Mouse (Mus musculus): Measurements from ENCODE around the gene Grb10.

DNA sequence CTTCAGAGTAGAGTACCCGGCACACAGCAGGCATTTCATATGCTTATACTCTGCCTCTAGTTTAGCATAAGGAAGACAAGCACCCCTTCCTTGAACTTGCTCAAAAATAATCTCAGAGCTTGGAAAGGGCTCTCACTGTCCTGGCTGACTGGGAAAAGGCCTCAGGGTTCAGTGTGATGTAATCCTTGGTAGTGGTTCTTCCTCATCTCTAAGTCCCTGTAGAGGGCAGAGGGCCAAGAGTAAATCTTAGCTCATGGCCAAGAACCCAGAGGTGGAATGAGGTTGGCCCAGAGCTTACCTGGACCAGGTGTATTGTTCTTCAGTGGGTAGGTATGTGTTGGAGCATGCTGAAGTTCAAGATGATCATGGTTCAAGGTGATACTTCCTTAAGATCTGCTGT lies 43.1 kb downstream of the Grb10 start:
- TF ChIP-seq CTCF (IDR thresholded peaks at IDR 0.05; ENCODE audit: extremely low read depth, insufficient read depth, insufficient read length, insufficient replicate concordance) (no peak), POLR2A (IDR thresholded peaks at IDR 0.05; ENCODE audit: low read depth, low read length) (no peak)
